Mouse (Mus musculus): ENCODE results near the gene Grik1.

Grik1 gene

GRCm38 (mm10) chr16:87851550-87851949 is 438.5 kb downstream of the Grik1 start:
- DNase-seq, result no peak

- DNase-seq, result no peak
These were observed 441.3 kb downstream of the Grik1 start for GRCm38 (mm10) chr16:87848799-87849198.

Data from kidney, adult 18-20 months (tissue).